Mouse (Mus musculus) limb, embryonic 14.5 days (tissue): ENCODE data around the gene Txnrd1. TPM values are rescaled to one million over a fixed set of nuclear protein-coding genes. Genes with fewer than 3 reads are reported as not detected.
A peak's percentile ranks its signal among the peaks of the same experiment; 100 is the strongest.

Experiments
- ATAC-seq: fragments of 200-750 bp; cut with Nextera tagmentation; 2 replicates; pipeline ENCODE4 v1.8.0; 2017; ENCODE audit warnings: low read depth, moderate number of reproducible peaks, moderate TSS enrichment; ENCODE audit not compliant: low FRiP score
- DNase-seq: peaks from one replicate; pipeline ENCODE4 v3.0.0-alpha.2; 2015; ENCODE audit warnings: low spot score
- H3K27ac ChIP-seq: fragments of 300-500 bp; sonication (generic); replicated peaks from 2 replicates; pipeline ENCODE4 v1.5.1; 2014; ENCODE audit warnings: low read depth, mild to moderate bottlenecking, low read length, moderate library complexity, mixed read lengths
- H3K27me3 ChIP-seq: fragments of 300-500 bp; sonication (generic); 2 replicates; pipeline ENCODE4 v1.6.1; 2014; ENCODE audit warnings: low read length, mixed read lengths; ENCODE audit not compliant: control insufficient read depth, insufficient read depth
- H3K36me3 ChIP-seq: fragments of 300-500 bp; sonication (generic); 2 replicates; pipeline ENCODE4 v1.6.1; 2014; ENCODE audit warnings: mild to moderate bottlenecking, low read length, moderate library complexity, mixed read lengths; ENCODE audit not compliant: control insufficient read depth, insufficient read depth
- H3K4me1 ChIP-seq: fragments of 300-500 bp; sonication (generic); 2 replicates; pipeline ENCODE4 v1.6.1; 2014; ENCODE audit warnings: antibody characterized with exemption, low read length, mixed read lengths; ENCODE audit not compliant: control insufficient read depth, insufficient read depth
- H3K4me2 ChIP-seq: fragments of 300-500 bp; sonication (generic); replicated peaks from 2 replicates; pipeline ENCODE4 v1.6.1; 2014; ENCODE audit warnings: low read depth, mild to moderate bottlenecking, low read length, moderate library complexity; ENCODE audit not compliant: severe bottlenecking
- H3K4me3 ChIP-seq: fragments of 300-500 bp; sonication (generic); replicated peaks from 2 replicates; pipeline ENCODE4 v1.5.1; 2014; ENCODE audit warnings: low read length
- H3K9ac ChIP-seq: fragments of 300-500 bp; sonication (generic); 2 replicates; pipeline ENCODE4 v1.6.1; 2014; ENCODE audit warnings: mild to moderate bottlenecking, low read depth, low read length, moderate library complexity; ENCODE audit not compliant: severe bottlenecking
- H3K9me3 ChIP-seq: fragments of 300-500 bp; sonication (generic); 2 replicates; pipeline ENCODE4 v1.6.1; 2016; ENCODE audit warnings: low read length; ENCODE audit not compliant: control insufficient read depth
- POLR2A ChIP-seq: fragments of 200-500 bp; IDR thresholded peaks from 2 replicates; pipeline ENCODE4 v1.8.0; 2012; ENCODE audit warnings: inconsistent platforms, mild to moderate bottlenecking, moderate library complexity, borderline replicate concordance; ENCODE audit not compliant: insufficient read depth, insufficient read length; ENCODE audit errors: extremely low read depth
- WGBS: fragments of 180-500 bp; shearing (Covaris S2); extraction: QIAGEN DNeasy Blood & Tissue Kit; methylation state at CpG from one replicate; pipeline ENCODE4 v1.1.7; 2014; 5-methylcytosine and 5-hydroxymethylcytosine counted together
- polyA plus RNA-seq, 2 experiments: library from polyadenylated mRNA; depleted of rRNA in 1 of 2; stranded (reverse) in 1 of 2; unstranded in 1 of 2; fragments of >200 nt; fragmentation: Nextera tagmentation in 1 of 2; extraction: Ambion mirVana in 1 of 2; gene quantifications; 2 replicates each; pipeline versions ENCODE4 v1.2.1 to v1.2.3; 2012 to 2014

The Txnrd1 gene
- polyA plus RNA-seq, 2 experiments, result 67.7 to 87.9 TPM

GRCm38 (mm10) chr10:82847821-82848459 lies 14.2 kb downstream of the Txnrd1 start:
- DNase-seq, result no peak
- no peak overlapping the region for H3K27ac ChIP-seq

DNA sequence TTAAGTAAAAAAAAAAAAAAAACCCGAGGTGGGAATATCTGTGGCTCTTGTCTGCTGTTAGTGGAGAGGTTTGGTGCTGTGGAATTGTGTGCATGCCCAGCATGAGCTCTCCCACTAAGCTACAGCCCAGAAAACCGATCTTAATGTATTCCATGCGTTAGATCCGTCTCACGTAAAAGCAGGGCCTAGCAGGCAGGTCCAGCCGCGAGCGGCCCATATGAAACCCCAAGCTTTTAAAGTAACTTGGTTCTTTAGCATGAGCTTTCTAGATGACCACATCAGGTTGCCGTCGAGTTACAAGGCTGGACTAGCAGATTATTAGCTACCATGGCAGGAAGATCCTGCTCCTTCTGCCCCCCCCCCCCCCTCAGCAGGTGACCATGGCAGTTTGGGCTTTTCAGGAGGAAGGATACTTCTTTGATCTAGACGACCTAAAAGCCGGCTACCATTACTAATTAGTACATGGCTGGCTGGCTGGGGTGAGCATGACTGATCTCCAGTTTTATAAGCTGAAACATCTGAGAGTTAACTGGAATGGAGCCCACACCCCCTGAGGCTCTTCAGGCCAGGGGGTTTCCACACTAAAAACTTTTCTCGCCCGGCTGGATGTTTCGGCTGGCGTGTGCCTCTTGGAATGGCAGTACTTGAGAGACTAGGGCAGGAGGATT lies 16.1 kb downstream of the Txnrd1 start:
- no peak overlapping the region for H3K27ac ChIP-seq

More at GRCm38 (mm10) chr10:82847821-82848459, 14.2 kb downstream of the Txnrd1 start:
- Histone ChIP-seq H3K4me1 (peaks cover 10% of the 10 kb centered on the region), H3K9me3 (no peaks in the 10 kb centered on the region), H3K4me2 (no peak overlapping the region), H3K36me3 (no peaks in the 10 kb centered on the region), H3K4me3 (no peak overlapping the region), H3K27me3 (no peaks in the 10 kb centered on the region), H3K9ac (no peak overlapping the region)
- 82% methylated on average over 9 of the region's 9 CpGs for WGBS
- no peak for ATAC-seq
- no peak for TF ChIP-seq POLR2A

DNA sequence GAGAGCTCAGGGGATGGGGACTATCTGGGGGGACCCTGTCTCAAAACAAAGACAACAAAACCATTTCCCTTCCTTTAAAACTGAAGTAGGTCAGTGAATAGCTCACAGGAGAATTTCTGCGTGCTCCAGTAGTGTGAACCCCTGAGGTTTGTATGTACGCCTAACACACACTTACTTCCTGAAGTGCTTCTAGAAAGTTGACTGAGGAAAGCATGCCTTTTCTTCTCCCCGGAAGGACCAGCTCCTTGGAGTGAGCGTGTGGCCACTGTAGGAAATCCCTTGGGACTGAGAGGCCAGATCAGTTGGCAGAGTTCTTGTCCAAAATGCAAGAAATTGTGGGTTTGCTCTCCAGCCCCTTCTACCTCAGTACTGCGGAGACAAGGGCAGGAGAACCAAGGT lies 16.6 kb downstream of the Txnrd1 start:
- Histone ChIP-seq H3K4me3 (no peak overlapping the region), H3K27ac (no peak overlapping the region), H3K27me3 (no peaks in the 10 kb centered on the region), H3K36me3 (no peaks in the 10 kb centered on the region), H3K9me3 (no peaks in the 10 kb centered on the region), H3K9ac (no peak overlapping the region), H3K4me2 (no peak overlapping the region), H3K4me1 (peaks cover 10% of the 10 kb centered on the region)
- ATAC-seq (no peak), DNase-seq (no peak)
- 62% methylated on average over 5 of the region's 5 CpGs for WGBS
- TF ChIP-seq POLR2A, result no peak

More for the DNA sequence above, 16.1 kb downstream of the Txnrd1 start:
- no peak; the same call in 1 of the 2 replicates for ATAC-seq
- no peak overlapping the region for H3K4me2 ChIP-seq
- H3K9me3 ChIP-seq, result no peaks in the 10 kb centered on the region
- no peak overlapping the region for H3K4me3 ChIP-seq
- no peak overlapping the region for H3K9ac ChIP-seq
- H3K4me1 ChIP-seq, result peaks cover 10% of the 10 kb centered on the region
- no peak for TF ChIP-seq POLR2A
- no peaks in the 10 kb centered on the region for H3K27me3 ChIP-seq
- no peak for DNase-seq
- no peaks in the 10 kb centered on the region for H3K36me3 ChIP-seq
- 19% methylated on average over 16 of the region's 16 CpGs for WGBS

- Histone ChIP-seq H3K27me3 (no peaks in the 10 kb centered on the region), H3K4me2 (no peak overlapping the region), H3K27ac (no peak overlapping the region), H3K9ac (no peak overlapping the region), H3K9me3 (no peaks in the 10 kb centered on the region), H3K4me1 (peaks cover 10% of the 10 kb centered on the region), H3K4me3 (no peak overlapping the region), H3K36me3 (no peaks in the 10 kb centered on the region)
- no peak for TF ChIP-seq POLR2A
- DNase-seq (no peak), ATAC-seq (no peak)
- WGBS, result 82% methylated on average over 6 of the region's 6 CpGs
Measured at GRCm38 (mm10) chr10:82851751-82852150, 18.0 kb downstream of the Txnrd1 start.

- Histone ChIP-seq H3K27ac (no peak overlapping the region), H3K4me1 (peaks cover 15% of the 10 kb centered on the region), H3K9me3 (no peaks in the 10 kb centered on the region), H3K27me3 (no peaks in the 10 kb centered on the region), H3K9ac (0 out of 2 replicates have a peak overlapping the region, but pooled peaks have one; percentile 86), H3K36me3 (peaks cover 3% of the 10 kb centered on the region; the same call in 1 of the 2 replicates), H3K4me2 (peak overlapping the region; percentile 52), H3K4me3 (peak overlapping the region; percentile 70)
- ATAC-seq (no peak), DNase-seq (no peak)
- 61% methylated on average over 10 of the region's 10 CpGs for WGBS
- no peak for TF ChIP-seq POLR2A
Measured at GRCm38 (mm10) chr10:82858032-82858680, 24.4 kb downstream of the Txnrd1 start.
